Mouse (Mus musculus): ENCODE results near the gene Ccdc107.

The Ccdc107 gene

DNA sequence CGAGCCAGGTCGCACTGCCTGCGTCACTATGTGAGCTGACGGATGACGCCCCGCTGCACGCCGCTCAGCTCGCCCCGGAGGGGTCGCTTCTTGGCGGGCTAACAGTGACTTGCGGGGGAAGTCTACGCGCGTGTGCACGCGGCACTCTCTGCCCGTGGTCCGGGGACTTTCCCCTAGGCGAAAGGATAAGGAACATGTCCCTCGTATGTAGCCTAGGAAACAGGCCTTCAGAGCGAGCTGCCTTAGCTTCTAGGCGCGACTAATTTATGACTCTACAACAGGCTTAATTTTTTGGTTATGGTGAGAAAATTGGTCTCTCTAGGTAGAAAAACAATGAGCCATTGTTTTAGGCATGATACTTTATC is at the start of gene Ccdc107:
Gene Ccdc107, plus strand, starts transcription at position 80 of the 365 bp plus-strand sequence.
- DNase-seq (ENCODE audit: low spot score) = peak; percentile 94

DNA sequence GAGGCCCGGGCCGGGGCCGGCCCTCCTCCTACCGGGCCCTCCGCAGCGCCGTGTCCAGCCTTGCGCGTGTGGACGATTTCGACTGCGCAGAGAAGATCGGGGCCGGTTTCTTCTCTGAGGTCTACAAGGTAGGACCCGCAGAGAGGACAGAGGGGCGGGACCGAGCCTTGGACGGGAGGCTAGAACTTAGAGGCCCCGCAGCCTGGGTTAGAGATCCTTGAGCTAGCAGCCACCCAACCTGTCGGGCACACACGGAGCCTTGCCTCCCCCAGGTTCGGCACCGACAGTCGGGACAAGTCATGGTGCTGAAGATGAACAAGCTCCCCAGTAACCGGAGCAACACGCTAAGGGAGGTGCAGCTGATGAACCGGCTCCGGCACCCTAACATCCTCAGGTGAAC is 49.2 kb upstream of the Ccdc107 start:
- peak; percentile 49 for DNase-seq (ENCODE audit: low spot score)

DNA sequence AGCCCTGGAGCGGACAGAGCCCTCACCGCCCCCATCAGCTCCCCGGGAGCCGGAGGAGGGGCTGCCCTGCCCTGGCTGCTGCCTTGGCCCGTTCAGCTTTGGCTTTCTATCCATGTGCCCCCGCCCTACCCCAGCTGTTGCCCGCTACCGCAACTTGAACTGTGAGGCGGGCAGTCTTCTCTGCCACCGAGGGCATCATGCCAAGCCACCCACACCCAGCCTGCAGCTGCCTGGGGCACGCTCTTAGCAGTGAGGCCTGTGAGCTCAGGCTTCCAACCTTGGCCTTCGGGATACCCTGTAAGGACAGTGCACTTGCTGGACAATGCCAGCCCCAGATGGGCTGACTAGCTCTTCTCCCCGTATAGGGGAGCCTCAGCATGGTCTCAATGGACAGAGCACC is 45.4 kb upstream of the Ccdc107 start:
- DNase-seq (ENCODE audit: low spot score) = no peak

DNA sequence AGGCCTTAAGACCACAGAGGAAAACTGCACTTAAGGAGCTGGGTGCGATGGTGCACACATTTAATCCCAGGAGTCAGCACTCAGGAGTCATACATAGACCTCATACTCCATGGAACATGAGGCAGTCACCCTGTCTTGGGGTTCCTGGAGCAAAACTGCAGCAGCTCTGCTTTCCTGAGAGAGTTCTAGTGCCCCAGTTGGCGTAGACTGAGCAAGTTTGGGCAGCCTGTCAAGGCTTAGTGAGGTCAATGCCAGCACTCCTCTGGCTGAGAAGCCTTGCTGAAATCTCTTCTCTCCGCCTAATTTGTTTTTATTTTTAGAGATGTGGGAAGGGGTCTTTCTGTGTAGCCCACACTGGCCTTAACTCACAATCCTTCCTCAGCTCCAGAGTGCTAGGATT is 44.1 kb upstream of the Ccdc107 start:
- no peak for DNase-seq (ENCODE audit: low spot score)

DNA sequence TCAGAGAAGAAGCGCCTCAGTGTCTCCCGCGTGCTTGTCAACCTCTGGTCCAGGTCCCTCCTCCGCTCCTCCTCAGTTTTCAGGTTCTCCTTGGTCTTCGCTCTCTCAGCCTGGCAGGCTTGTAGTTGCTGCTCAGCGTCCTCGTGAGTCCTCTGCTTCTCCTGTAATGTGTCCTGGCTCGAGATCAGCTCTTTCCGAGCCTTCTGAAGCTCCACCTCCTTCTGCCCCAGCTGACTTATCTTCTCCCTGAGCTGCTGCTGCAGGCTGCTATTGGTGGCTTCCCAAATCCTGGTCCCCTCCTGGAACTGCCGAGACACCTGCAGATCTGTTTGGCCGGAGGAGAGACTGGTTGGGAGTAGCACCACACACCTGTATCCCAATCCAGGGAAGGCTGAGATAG is 40.4 kb upstream of the Ccdc107 start:
- DNase-seq (ENCODE audit: low spot score) = no peak

DNA sequence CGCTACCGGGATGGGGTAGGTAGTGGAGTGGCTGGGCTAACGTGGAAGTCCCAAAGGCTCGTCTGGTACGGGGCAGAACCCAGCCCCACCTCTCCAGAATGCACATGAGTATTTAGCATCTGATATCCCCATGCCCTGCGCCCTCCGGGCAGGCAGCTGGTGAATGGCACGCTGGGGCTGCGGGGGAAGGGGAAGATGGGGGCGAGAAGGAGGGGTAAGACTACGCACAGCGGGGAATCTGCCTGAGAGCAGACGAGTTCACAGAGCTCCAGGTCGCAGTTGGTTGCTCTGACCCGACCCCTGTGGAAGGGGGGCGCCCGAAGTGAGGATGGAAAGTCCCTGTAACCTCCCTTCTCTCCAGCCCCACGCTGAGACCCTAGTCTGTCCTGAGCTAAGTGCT is 39.3 kb upstream of the Ccdc107 start:
- peak; percentile 40 for DNase-seq (ENCODE audit: low spot score)

DNA sequence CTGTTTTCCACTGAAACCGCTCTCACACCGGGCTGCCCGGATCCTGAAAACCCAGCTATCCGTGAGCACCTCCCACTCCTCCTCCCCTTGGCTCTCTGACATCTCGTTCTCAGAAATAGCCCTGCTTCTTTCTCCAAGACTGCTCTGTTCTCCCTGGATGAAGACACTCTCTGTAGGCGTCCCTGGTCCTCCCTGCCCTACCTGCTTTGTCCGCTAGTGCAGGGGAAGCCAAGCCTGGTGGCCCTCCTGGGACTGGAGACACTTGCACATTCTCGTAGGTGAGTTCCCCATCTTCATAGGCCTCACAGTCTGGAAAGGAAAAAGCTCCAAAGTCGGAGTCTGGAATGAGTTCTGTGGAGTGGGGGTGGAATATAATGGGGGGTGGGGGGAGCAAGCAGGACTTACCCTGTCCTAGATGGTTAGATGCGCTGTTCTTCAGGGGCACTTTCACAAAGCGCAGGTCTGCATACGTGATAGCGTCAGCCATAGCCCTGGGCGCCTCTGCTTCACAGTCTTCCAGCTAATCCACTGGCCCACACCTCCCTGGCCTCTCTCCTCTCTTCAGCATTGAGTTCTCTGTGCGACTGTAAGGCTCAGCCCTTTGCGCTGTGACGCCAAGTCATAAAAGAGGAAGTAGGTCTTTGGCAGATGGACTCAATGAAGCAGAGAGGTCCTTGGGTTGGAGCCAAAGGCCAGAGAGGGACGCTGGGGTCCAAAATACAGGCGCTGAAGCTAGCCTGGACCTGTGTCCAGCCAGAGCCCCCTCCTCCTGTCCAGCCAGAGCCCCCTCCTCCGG is 38.5 kb upstream of the Ccdc107 start, which contains the start of gene Cd72:
Gene Cd72, minus strand, starts transcription at position 588 of the 796 bp plus-strand sequence.
- DNase-seq (ENCODE audit: low spot score) = peak; percentile 17

DNA sequence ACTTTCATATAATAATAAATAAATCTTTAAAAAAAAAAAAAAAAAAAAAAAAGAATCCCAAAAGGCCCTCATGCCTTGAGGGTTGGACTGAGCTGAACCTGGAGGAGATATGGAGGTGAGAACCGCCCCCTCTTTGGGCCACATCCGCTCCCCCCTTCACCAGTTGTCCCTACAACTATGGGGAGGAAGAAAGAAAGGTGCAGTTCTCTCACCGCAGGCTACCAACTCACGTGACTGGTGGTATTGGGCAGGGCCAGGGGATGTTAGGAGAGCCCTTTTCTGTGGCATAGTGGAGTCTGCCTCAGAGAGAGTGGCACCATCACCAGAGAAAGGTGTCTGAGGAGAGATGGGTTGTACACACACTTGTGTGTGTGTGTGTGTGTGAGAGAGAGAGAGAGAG is 36.2 kb upstream of the Ccdc107 start:
- no peak for DNase-seq (ENCODE audit: low spot score)

DNA sequence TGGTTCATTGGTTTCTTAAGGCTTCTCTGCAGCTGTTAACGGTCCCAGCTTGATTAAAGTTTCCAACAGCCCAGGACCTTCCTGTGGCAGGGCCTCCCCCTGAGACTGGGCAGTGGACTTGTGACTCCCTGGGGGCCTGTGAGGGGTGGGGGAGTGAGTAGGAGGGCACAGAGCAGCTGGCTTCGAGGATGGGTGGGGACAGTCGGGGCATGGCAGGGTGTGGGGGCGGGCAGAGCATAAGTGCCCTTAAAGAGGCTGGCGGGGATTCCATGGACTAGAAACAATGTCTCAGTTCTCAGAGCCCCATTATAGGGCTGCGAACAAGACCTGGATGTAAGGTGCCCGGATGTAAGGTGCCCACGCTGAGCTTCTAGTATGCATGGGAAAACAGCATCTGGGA is 35.6 kb upstream of the Ccdc107 start:
- no peak for DNase-seq (ENCODE audit: low spot score)

DNA sequence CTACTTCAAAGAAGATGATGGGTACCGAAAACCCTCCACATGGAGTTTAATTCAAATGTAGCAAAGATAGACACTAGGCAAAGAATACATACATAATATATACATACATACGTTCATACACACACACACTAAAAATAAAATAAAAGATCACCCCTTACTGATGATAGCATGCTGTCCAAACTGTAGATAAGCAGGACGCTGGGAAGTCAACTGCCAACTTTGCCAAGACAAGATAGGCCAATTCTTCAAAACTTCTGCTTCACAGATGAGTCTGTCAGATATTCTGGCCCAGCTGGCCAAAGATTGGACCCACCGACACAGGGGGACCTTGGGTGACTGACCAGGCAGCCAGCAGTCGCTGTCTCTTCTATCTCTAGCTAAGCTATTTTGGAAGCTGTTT is 29.6 kb upstream of the Ccdc107 start:
- no peak for DNase-seq (ENCODE audit: low spot score)

DNA sequence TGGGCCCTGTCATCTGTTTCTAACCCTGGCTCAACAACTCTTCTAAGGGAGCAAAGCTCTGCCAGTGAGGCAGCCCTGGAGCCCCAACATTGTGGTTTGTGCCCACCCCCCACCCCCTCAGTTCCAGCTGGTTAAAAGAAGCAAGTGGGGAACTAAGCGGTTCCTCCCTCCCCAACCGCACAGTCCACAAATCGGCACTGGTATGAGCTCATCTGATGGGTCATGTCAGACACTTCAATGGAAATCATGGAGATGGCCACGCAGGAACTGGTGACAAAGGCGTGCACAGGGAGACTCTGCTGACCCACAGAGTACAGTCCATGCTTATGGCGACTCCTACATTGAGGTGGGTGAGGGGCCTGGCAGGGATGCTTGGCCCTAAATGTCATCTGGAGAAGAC is 26.8 kb upstream of the Ccdc107 start:
- DNase-seq (ENCODE audit: low spot score) = no peak

DNA sequence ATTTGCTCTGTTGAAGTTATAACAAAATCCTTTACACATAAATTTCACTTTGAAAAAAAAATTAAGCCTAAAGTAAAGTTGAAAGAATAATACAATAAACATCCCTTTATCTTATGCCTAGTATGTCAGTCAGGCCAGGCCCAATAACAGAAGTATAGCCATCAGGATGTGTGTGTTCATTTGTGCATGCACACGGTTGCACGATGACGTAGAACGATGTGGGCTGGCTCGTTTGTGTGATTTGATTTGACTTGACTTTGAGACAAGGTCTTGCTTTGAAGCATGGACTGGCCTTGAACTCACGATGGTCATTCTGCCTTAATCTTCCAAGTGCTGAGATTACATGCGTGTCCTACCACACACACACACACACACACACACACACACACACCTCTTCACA is 25.8 kb upstream of the Ccdc107 start:
- DNase-seq (ENCODE audit: low spot score) = no peak

DNA sequence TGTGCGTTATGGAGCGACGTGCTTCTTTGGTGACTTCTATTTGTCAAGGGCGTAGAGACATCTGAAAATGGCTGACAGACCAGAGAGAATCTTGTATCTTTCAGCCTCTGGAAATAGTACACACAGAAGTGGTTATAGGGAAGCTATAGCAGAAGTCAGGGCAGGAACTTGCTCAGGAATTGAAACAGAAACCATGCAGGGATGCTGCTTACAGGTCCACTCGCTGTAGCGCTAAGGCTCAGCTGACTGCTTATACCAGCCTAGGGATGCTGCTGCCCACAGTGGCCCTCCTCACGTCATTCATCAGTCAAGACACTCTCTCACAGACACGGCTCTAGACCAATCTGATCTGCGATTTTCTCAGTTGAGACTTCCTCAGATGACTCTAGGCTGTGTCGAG is 22.4 kb upstream of the Ccdc107 start:
- no peak for DNase-seq (ENCODE audit: low spot score)

DNA sequence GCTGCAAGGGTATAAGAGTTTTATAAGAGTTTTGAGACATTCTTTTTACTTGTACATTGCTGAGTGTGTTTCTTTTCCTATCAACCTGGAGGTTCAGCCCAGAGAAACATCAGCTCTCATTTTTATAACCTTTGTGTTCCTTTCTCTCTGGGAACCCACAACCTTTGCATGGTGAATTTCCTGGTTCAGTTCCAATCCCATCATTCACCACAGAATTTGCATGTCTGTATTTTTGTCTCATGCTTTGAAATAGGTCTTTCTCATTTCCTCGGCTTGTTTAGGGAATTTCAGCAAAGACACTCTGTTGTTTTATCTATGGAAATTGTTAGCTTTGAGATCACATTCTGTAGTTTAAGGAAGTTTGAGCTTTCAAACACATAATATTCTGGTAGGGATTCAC is 19.1 kb upstream of the Ccdc107 start:
- DNase-seq (ENCODE audit: low spot score) = no peak

DNA sequence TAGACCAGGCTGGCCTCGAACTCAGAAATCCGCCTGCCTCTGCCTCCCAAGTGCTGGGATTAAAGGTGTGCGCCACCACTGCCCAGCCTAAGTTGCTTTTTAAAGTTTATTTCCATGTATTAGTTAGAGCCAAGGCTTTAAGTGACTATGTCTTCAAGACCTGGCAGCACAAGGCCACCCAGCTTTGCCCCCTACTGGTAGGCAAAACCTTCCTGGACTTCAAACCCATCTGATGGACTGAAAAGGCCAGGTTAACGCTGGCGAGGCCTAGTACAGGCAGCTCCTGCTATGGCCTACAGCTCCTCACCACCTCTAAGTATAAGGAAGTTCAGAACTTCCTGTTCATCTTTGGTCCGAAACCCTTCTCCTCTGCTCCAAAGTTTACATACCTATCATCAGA is 16.1 kb upstream of the Ccdc107 start:
- no peak for DNase-seq (ENCODE audit: low spot score)

DNA sequence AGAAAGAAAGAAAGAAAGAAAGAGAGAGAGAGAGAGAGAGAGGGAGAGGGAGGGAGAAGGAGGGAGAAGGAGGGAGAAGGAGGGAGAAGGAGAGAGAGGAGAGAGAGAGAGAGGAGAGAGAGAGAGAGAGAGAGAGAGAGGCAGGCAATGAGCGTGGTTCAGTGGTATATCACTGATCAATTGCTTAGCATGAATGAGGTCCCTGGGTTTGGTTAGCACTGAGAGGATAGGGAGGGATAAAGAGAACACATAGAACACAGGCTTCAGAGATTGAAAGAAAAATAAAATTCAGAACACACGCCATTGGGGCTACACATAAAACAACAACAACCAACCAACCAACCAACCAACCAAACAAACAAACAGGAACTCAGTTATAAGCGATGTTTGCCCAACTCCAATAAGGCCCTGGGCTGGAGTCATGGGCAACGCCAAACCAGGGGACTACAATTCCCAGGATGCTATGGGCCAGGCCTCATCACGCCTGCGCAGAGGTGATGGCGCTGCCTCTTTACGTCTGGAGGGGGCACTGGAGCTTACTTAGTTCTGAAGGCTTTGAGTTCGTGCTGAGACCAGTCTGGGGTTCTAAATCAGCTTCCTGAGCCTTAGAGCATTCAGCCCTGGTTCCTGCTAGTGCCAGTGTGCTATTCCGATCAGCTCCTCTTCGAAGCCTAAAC is 14.7 kb upstream of the Ccdc107 start:
- DNase-seq (ENCODE audit: low spot score) = peak; percentile 96

DNA sequence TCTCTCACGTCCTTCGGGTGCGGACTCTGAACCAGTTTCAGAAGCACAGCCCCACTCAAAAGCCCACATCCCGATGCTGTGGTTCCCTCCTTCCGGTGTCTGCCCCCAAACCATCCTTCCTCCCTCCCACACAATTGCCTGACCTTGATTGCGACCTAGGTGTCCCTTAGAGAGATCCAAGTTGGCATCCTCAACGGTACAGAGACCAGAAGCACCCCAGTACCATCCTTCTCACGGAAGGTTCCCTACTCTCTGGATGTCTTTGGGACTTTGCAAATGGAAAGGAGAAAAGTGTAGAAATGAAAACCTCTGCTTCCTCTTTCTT is 14.2 kb upstream of the Ccdc107 start:
- DNase-seq (ENCODE audit: low spot score) = no peak

DNA sequence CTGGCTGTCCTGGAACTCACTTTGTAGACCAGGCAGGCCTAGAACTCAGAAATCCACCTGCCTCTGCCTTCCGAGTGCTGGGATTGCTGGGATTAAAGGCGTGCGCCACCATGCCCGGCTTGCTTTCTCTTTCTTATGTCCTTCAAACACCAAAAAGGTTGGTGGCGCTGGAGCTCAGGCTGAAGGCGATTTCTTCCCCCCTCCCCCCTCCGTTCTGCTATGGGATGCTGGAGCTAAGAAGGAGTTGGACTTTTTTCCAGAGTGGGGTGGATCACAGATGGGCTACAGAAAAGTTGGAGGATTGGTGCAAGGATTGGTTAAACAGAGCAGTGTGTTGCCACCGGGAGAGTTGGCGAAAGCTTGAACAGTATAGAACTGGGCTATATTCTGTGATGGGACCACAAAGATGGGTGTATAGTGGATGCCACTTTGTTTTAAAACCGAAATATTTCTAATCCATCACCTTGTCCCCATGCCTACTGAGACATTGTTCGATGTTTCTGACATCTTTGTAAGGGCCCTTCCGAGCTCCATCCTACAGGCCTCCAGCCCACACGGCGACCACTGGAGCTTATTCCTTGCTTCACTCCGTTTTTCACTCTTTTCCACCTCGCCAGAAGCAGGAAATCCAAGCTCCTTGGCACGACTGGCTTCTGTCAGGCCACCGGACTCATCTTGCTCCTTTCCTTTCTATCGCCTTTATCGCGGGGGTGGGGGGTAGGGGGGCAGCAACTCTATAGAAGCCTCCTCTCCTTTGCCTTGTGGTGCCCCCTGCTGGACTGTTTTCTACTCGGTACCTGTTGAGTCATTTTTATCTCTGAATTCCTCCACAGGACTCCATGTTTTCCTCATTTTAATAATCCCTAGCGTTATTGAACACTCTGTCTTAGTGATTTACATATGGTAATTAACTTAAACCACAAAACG is 13.5 kb upstream of the Ccdc107 start:
- peak; percentile 89 for DNase-seq (ENCODE audit: low spot score)

DNA sequence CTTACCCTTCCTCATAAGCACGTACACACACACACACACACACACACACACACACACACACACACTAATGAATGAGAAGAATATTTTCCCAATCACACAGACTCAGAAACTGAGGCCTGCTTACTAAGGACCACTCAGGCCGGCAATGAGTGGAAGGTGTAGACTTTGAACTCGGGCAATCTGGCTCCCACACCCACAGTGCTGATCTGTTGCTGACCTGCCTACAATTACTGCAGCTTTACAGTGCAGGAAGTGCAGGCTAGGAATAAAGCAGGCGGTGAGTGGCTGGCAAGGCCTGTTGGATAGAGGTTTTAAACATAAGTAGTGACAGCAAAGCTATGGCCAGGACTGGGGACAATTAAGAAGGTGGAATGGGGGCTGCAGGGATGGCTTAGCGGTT is 11.7 kb upstream of the Ccdc107 start:
- DNase-seq (ENCODE audit: low spot score) = no peak

DNA sequence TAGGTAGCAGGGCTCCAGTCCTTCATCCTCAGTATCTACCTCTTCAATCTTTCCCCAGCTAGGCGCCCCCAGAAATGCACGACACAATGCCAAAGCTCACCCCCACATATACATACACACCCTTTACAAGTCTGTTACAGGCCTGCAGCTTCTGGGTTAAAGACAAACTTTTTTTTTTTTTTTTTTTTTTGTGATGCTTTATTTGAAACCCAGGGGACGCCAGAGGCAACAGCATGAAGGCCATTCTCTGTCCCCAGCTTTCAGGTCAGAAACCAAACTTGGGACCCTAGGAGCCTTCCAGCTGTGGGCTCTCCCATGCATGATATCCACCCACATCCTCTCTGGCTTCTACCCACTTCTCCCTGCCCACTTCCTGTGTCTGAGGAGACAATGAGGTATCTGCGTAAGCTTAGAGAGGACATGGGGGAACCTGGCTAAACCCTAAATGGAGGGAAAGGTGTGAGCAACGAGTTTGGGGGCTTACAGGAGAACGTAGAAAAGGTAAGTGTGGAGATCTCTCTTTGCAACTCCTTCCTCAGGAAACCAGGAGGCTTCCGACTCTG is 10.7 kb upstream of the Ccdc107 start:
- no peak for DNase-seq (ENCODE audit: low spot score)

DNA sequence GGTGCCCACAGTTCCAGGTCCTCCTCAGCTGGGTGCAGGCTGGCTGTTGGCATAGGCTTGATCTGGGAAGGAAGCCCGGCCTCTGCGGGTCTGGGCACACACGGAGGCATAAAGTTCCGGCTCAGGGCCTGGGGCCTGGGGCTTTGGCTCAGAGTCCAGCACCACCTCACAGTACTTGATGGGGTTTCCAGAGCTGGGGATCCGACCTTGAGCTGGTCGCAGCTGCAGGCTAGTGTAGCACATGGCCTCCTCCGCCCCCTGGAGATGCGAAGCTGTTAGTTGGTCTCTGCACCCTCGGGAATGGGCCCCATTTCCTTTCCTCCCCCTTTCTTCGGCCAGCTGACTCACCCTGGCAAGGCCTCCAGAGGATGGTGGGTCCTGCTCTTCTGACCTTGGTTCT is 10.1 kb upstream of the Ccdc107 start:
- no peak for DNase-seq (ENCODE audit: low spot score)

DNA sequence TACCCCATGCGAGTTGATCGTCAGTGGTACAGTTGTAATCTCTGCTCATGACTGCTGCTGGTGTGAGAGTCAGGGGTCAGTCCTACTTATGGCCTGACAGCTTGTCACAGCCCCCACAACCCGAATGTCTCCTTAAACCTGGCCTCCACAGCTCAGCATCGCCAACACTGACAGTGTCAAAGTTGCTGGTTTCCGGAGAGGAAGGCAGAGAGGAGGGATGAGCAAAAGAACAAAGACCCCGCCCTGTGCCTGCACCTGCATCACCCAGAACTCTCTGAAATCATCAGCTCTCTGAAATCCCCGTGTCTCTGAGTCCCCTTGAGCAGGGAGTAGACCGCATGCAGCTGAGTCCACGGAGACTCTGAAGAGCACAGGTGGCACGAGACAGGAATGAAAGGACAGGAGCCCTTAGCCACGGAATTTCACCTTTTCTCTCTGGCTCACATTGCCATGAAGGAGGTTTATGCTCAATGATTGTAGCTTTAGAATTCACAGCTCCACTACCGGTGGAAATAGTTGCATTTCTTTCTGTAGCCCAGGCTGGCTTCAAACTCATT is 9.1 kb upstream of the Ccdc107 start, which contains the start of gene Sit1:
Gene Sit1, minus strand, starts transcription at position 200 of the 557 bp plus-strand sequence.
- DNase-seq (ENCODE audit: low spot score) = no peak

Data from embryo, embryonic 10.5 days (tissue).